8 mouse cellular contexts compared by ENCODE assay signal in the genomic region with DNA sequence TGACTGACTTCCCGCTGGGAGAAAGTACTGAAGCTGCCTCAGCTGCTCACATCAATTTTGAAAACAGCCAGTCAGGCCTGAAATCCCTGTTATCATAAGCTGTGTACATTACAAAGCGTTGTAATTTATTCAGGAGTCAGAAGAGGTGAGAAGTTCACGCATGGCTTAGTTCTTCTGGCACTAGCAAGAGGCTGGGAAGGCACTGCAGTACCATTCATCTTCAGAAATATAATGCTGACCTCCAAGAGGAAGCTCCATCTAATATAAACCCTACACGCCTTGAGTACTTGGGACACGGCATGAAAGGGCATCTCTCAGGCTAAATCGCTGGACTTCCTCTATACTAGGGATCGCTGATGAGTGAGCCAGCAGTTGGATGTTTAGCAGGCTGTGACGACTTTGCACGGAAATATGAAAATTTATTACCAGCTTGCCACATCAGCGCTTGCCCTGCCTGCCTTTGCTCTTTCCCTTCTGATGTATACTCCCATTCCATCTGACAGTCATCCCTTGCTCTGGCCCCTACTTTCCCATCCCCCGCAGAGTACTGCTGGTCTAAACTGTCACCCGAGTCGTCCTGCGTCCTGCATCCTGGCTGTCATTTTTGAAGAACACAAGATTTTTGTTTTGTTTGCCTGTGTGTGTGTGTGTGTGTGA.
A peak's percentile ranks its signal among the peaks of the same experiment; 100 is the strongest.
DNase-seq lines count a peak whose midpoint lies in the region; ATAC-seq and TF ChIP-seq lines count a peak whose summit lies in the region.

No protein-coding gene starts in this region.

- no peak overlapping the region for H3K9ac ChIP-seq in kidney, embryonic 14.5 days (ENCODE audit: low read depth, low read length)
- peak overlapping the region; percentile 47 for H3K9ac ChIP-seq in forebrain, embryonic 15.5 days (replicated peaks)
- H3K9ac ChIP-seq in limb, embryonic 11.5 days (ENCODE audit: low read length): no peak overlapping the region

- no peaks in the 10 kb centered on the region for H3K27me3 ChIP-seq in kidney, embryonic 14.5 days (ENCODE audit: control insufficient read depth, insufficient read depth, low read length)
- no peaks in the 10 kb centered on the region for H3K27me3 ChIP-seq in forebrain, embryonic 15.5 days
- H3K27me3 ChIP-seq in limb, embryonic 11.5 days (ENCODE audit: control insufficient read depth, insufficient read depth, low read length): peaks cover 2% of the 10 kb centered on the region; the same call in 1 of the 2 replicates

- H3K9me3 ChIP-seq in kidney, embryonic 14.5 days (ENCODE audit: control insufficient read depth, low read length): no peaks in the 10 kb centered on the region
- no peaks in the 10 kb centered on the region for H3K9me3 ChIP-seq in forebrain, embryonic 15.5 days
- H3K9me3 ChIP-seq in limb, embryonic 11.5 days (ENCODE audit: control insufficient read depth, low read length): no peaks in the 10 kb centered on the region

- WGBS in kidney, embryonic 14.5 days: 2% methylated on average over 14 of the region's 14 CpGs
- 3% methylated on average over 14 of the region's 14 CpGs for WGBS in forebrain, embryonic 15.5 days
- 10% methylated on average over 14 of the region's 14 CpGs for WGBS in limb, embryonic 11.5 days

- H3K27ac ChIP-seq in kidney, embryonic 14.5 days (ENCODE audit: low read depth, low read length): no peak overlapping the region
- H3K27ac ChIP-seq in forebrain, embryonic 15.5 days (replicated peaks): peak overlapping the region; percentile 12; the same call in 1 of the 2 replicates
- H3K27ac ChIP-seq in limb, embryonic 11.5 days (replicated peaks; ENCODE audit: low read depth, low read length): no peak overlapping the region

- ATAC-seq in kidney, embryonic 14.5 days (ENCODE audit: low FRiP score, low TSS enrichment): peak; percentile 83
- ATAC-seq in forebrain, embryonic 15.5 days (replicated peaks): peak; percentile 71
- peak; percentile 68; the same call in 1 of the 2 replicates for ATAC-seq in limb, embryonic 11.5 days (ENCODE audit: insufficient number of reproducible peaks, low FRiP score, low TSS enrichment, low read depth)

- peak overlapping the region; percentile 72 for H3K4me2 ChIP-seq in kidney, embryonic 14.5 days (replicated peaks; ENCODE audit: low read depth, low read length)
- H3K4me2 ChIP-seq in forebrain, embryonic 15.5 days (replicated peaks): peak overlapping the region; percentile 71
- peak overlapping the region; percentile 73 for H3K4me2 ChIP-seq in limb, embryonic 11.5 days (ENCODE audit: low read depth, severe bottlenecking)

- peak overlapping the region; percentile 39 for H3K4me3 ChIP-seq in kidney, embryonic 14.5 days (ENCODE audit: low read length)
- H3K4me3 ChIP-seq in forebrain, embryonic 15.5 days: peak overlapping the region; percentile 47
- H3K4me3 ChIP-seq in limb, embryonic 11.5 days (ENCODE audit: low read depth, low read length): peak overlapping the region; percentile 24

- DNase-seq in kidney, adult 8-10 months: no peak
- peak; percentile 62 for DNase-seq in brain, embryonic 14.5 days (ENCODE audit: low read depth)
- DNase-seq in limb, embryonic 11.5 days (ENCODE audit: low spot score): peak; percentile 34
- DNase-seq in retina, embryonic 14.5 days (ENCODE audit: low spot score): peak; percentile 65
- no peak for DNase-seq in thymus, postnatal 14 days
- DNase-seq in urinary bladder, postnatal 36 days (ENCODE audit: low spot score in 2 of 2): no peak

- TF ChIP-seq CTCF in brain, embryonic 14.5 days (IDR thresholded peaks at IDR 0.05; ENCODE audit: borderline replicate concordance, extremely low read depth, insufficient read depth, insufficient read length): no peak

- no peaks in the 10 kb centered on the region for H3K4me1 ChIP-seq in kidney, embryonic 14.5 days (ENCODE audit: control insufficient read depth, insufficient read depth, low read length)
- peaks cover 8% of the 10 kb centered on the region for H3K4me1 ChIP-seq in forebrain, embryonic 15.5 days
- H3K4me1 ChIP-seq in limb, embryonic 11.5 days (ENCODE audit: control insufficient read depth, insufficient read depth, low read length): peaks cover 6% of the 10 kb centered on the region; the same call in 1 of the 2 replicates

- no peak for TF ChIP-seq POLR2A in brain, embryonic 14.5 days (IDR thresholded peaks at IDR 0.05; ENCODE audit: borderline replicate concordance, extremely low read depth, insufficient read depth, insufficient read length, poor library complexity, severe bottlenecking)

- H3K36me3 ChIP-seq in kidney, embryonic 14.5 days (ENCODE audit: control insufficient read depth, insufficient read depth, low read length): no peaks in the 10 kb centered on the region
- H3K36me3 ChIP-seq in forebrain, embryonic 15.5 days: no peaks in the 10 kb centered on the region
- H3K36me3 ChIP-seq in limb, embryonic 11.5 days (ENCODE audit: control insufficient read depth, insufficient read depth, low read length): no peaks in the 10 kb centered on the region

Comparison
In these comparisons a context has a peak if more than half of its experiments do, and no peak if none do; other contexts are left out.
1. DNase-seq: peak in brain, embryonic 14.5 days (single experiment), limb, embryonic 11.5 days (single experiment) and retina, embryonic 14.5 days (single experiment); none in kidney, adult 8-10 months (0 of 2), thymus, postnatal 14 days (single experiment) and urinary bladder, postnatal 36 days (0 of 2).
2. Peak in every context shown above with its lines, with median percentiles within 50 percentile points of each other: ATAC-seq, H3K4me2 ChIP-seq and H3K4me3 ChIP-seq.